Mouse (Mus musculus): ENCODE results near the gene Nppb.

DNA sequence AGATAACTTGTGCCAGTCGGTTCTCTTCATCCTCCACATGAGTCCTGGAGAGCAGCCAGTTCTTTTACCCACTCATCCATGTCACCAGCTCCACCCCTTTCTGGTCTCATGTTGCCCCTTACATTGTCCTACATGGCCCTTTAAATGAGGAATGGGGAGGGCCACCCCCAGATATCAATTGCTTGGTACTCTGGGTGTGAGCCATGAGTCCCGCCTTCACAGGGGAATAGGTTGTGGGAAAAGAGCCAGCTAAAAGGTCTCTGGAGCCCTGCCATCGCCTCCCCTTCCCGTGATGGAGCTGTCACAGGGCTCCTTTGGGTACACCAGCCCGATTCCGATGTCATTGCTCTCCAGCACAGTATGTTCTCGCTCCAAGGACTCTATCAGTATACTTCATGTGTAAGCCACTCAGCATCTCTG lies 6.1 kb upstream of the Nppb start:
- TF ChIP-seq ZC3H11A (IDR thresholded peaks at IDR 0.05; ENCODE audit: low read depth, low read length) = no peak
- TF ChIP-seq ELF1 (IDR thresholded peaks at IDR 0.05; ENCODE audit: low read depth, low read length) = no peak
- no peak for TF ChIP-seq USF1 (IDR thresholded peaks at IDR 0.05; ENCODE audit: low read depth, low read length)
- TF ChIP-seq CTCF (IDR thresholded peaks at IDR 0.05 in 2 of 3, conservative IDR thresholded peaks at IDR 0.05 in 1 of 3; ENCODE audit: control insufficient read depth in 1 of 3, insufficient read depth in 1 of 3, low read depth in 2 of 3, low read length in 3 of 3, poor library complexity in 1 of 3, severe bottlenecking in 1 of 3) = no peak
- TF ChIP-seq NRF1 (IDR thresholded peaks at IDR 0.05; ENCODE audit: insufficient read depth, low read depth, low read length, poor library complexity, severe bottlenecking) = no peak
